Mouse (Mus musculus) bone marrow, adult 2 months (tissue): ENCODE results near the gene Coq10b.

ENCODE experiments used
- CTCF ChIP-seq: fragments of 200-500 bp; IDR thresholded peaks from 2 replicates; pipeline ENCODE4 v1.5.1; 2011; ENCODE audit warnings: low read length, control low read depth; ENCODE audit not compliant: control insufficient read depth, insufficient read depth
- POLR2A ChIP-seq: fragments of 200-500 bp; IDR thresholded peaks from 2 replicates; pipeline ENCODE4 v1.6.1; 2011; ENCODE audit warnings: low read depth, mild to moderate bottlenecking, control low read depth, low read length, borderline replicate concordance; ENCODE audit not compliant: control insufficient read depth

GRCm38 (mm10) chr1:55053596-55053995 lies 1.0 kb downstream of the Coq10b start:
- no peak for TF ChIP-seq POLR2A
- no peak for TF ChIP-seq CTCF
